Mouse (Mus musculus): ENCODE data around the gene Tmem150a. TPM values are rescaled to one million over a fixed set of nuclear protein-coding genes. Genes with fewer than 3 reads are reported as not detected.
A peak's percentile ranks its signal among the peaks of the same experiment; 100 is the strongest.

The Tmem150a gene
- polyA plus RNA-seq, 1 experiment from 2014 or later = 15.3 TPM

GRCm38 (mm10) chr6:72382494-72382893 is 27.2 kb downstream of the Tmem150a start:
- no peak overlapping the region for H3K4me2 ChIP-seq (replicated peaks; ENCODE audit: low read depth, low read length)
- no peak overlapping the region for H3K9ac ChIP-seq (replicated peaks; ENCODE audit: low read depth, low read length)
- no peaks in the 10 kb centered on the region for H3K9me3 ChIP-seq (ENCODE audit: control insufficient read depth, low read depth, low read length)
- H3K4me1 ChIP-seq (ENCODE audit: control insufficient read depth, insufficient read depth, low read length) = no peaks in the 10 kb centered on the region
- peaks cover 8% of the 10 kb centered on the region; the same call in 1 of the 2 replicates for H3K36me3 ChIP-seq (ENCODE audit: control insufficient read depth, insufficient read depth, low read length)
- H3K27me3 ChIP-seq (ENCODE audit: control insufficient read depth, insufficient read depth, low read length) = no peaks in the 10 kb centered on the region
- ATAC-seq (ENCODE audit: insufficient number of reproducible peaks, insufficient read depth, low FRiP score, low read depth) = no peak
- no peak overlapping the region for H3K27ac ChIP-seq (ENCODE audit: low read length)
- no peak overlapping the region for H3K4me3 ChIP-seq (ENCODE audit: low read depth, low read length)
- WGBS = 73% methylated on average over 6 of the region's 6 CpGs

- no peak for ATAC-seq (ENCODE audit: insufficient number of reproducible peaks, insufficient read depth, low FRiP score, low read depth)
- H3K9ac ChIP-seq (replicated peaks; ENCODE audit: low read depth, low read length) = no peak overlapping the region
- no peak overlapping the region for H3K27ac ChIP-seq (ENCODE audit: low read length)
- H3K9me3 ChIP-seq (ENCODE audit: control insufficient read depth, low read depth, low read length) = no peaks in the 10 kb centered on the region
- 81% methylated on average over 6 of the region's 6 CpGs for WGBS
- H3K4me3 ChIP-seq (ENCODE audit: low read depth, low read length) = no peak overlapping the region
- H3K36me3 ChIP-seq (ENCODE audit: control insufficient read depth, insufficient read depth, low read length) = peaks cover 12% of the 10 kb centered on the region; the same call in 1 of the 2 replicates
- no peaks in the 10 kb centered on the region for H3K27me3 ChIP-seq (ENCODE audit: control insufficient read depth, insufficient read depth, low read length)
- H3K4me1 ChIP-seq (ENCODE audit: control insufficient read depth, insufficient read depth, low read length) = peaks cover 1% of the 10 kb centered on the region; the same call in 1 of the 2 replicates
- H3K4me2 ChIP-seq (replicated peaks; ENCODE audit: low read depth, low read length) = no peak overlapping the region
Measured at GRCm38 (mm10) chr6:72383142-72383820, 28.0 kb downstream of the Tmem150a start.

- Histone ChIP-seq H3K27me3 (ENCODE audit: control insufficient read depth, insufficient read depth, low read length) (no peaks in the 10 kb centered on the region), H3K27ac (ENCODE audit: low read length) (no peak overlapping the region), H3K9me3 (ENCODE audit: control insufficient read depth, low read depth, low read length) (no peaks in the 10 kb centered on the region), H3K9ac (replicated peaks; ENCODE audit: low read depth, low read length) (no peak overlapping the region), H3K4me1 (ENCODE audit: control insufficient read depth, insufficient read depth, low read length) (peaks cover 8% of the 10 kb centered on the region; the same call in 1 of the 2 replicates), H3K4me2 (replicated peaks; ENCODE audit: low read depth, low read length) (no peak overlapping the region), H3K36me3 (ENCODE audit: control insufficient read depth, insufficient read depth, low read length) (peaks cover 12% of the 10 kb centered on the region; the same call in 1 of the 2 replicates), H3K4me3 (ENCODE audit: low read depth, low read length) (no peak overlapping the region)
- peak; percentile 33; the same call in 1 of the 2 replicates for ATAC-seq (ENCODE audit: insufficient number of reproducible peaks, insufficient read depth, low FRiP score, low read depth)
- 91% methylated on average over 7 of the region's 7 CpGs for WGBS
Measured at GRCm38 (mm10) chr6:72383952-72384351, 28.7 kb downstream of the Tmem150a start.

- H3K27me3 ChIP-seq (ENCODE audit: control insufficient read depth, insufficient read depth, low read length) = no peaks in the 10 kb centered on the region
- H3K36me3 ChIP-seq (ENCODE audit: control insufficient read depth, insufficient read depth, low read length) = peaks cover 12% of the 10 kb centered on the region; the same call in 1 of the 2 replicates
- WGBS = 83% methylated on average over 4 of the region's 4 CpGs
- no peak for ATAC-seq (ENCODE audit: insufficient number of reproducible peaks, insufficient read depth, low FRiP score, low read depth)
- H3K9ac ChIP-seq (replicated peaks; ENCODE audit: low read depth, low read length) = no peak overlapping the region
- no peaks in the 10 kb centered on the region for H3K9me3 ChIP-seq (ENCODE audit: control insufficient read depth, low read depth, low read length)
- H3K4me3 ChIP-seq (ENCODE audit: low read depth, low read length) = no peak overlapping the region
- peaks cover 12% of the 10 kb centered on the region; the same call in 1 of the 2 replicates for H3K4me1 ChIP-seq (ENCODE audit: control insufficient read depth, insufficient read depth, low read length)
- no peak overlapping the region for H3K4me2 ChIP-seq (replicated peaks; ENCODE audit: low read depth, low read length)
- H3K27ac ChIP-seq (ENCODE audit: low read length) = no peak overlapping the region
Measured at GRCm38 (mm10) chr6:72385258-72385657, 30.0 kb downstream of the Tmem150a start.

- ATAC-seq (ENCODE audit: insufficient number of reproducible peaks, insufficient read depth, low FRiP score, low read depth) = no peak
- Histone ChIP-seq H3K9ac (replicated peaks; ENCODE audit: low read depth, low read length) (no peak overlapping the region), H3K27me3 (ENCODE audit: control insufficient read depth, insufficient read depth, low read length) (no peaks in the 10 kb centered on the region), H3K4me2 (replicated peaks; ENCODE audit: low read depth, low read length) (no peak overlapping the region), H3K9me3 (ENCODE audit: control insufficient read depth, low read depth, low read length) (no peaks in the 10 kb centered on the region), H3K36me3 (ENCODE audit: control insufficient read depth, insufficient read depth, low read length) (peaks cover 12% of the 10 kb centered on the region; the same call in 1 of the 2 replicates), H3K4me1 (ENCODE audit: control insufficient read depth, insufficient read depth, low read length) (peaks cover 15% of the 10 kb centered on the region; the same call in 1 of the 2 replicates), H3K27ac (ENCODE audit: low read length) (no peak overlapping the region), H3K4me3 (ENCODE audit: low read depth, low read length) (no peak overlapping the region)
- 86% methylated on average over 2 of the region's 2 CpGs for WGBS
Measured at GRCm38 (mm10) chr6:72386561-72386960, 31.3 kb downstream of the Tmem150a start.

- Histone ChIP-seq H3K4me1 (ENCODE audit: control insufficient read depth, insufficient read depth, low read length) (peaks cover 15% of the 10 kb centered on the region; the same call in 1 of the 2 replicates), H3K4me3 (ENCODE audit: low read depth, low read length) (no peak overlapping the region), H3K36me3 (ENCODE audit: control insufficient read depth, insufficient read depth, low read length) (peaks cover 12% of the 10 kb centered on the region; the same call in 1 of the 2 replicates), H3K27ac (ENCODE audit: low read length) (no peak overlapping the region), H3K4me2 (replicated peaks; ENCODE audit: low read depth, low read length) (no peak overlapping the region), H3K9me3 (ENCODE audit: control insufficient read depth, low read depth, low read length) (no peaks in the 10 kb centered on the region), H3K9ac (replicated peaks; ENCODE audit: low read depth, low read length) (no peak overlapping the region), H3K27me3 (ENCODE audit: control insufficient read depth, insufficient read depth, low read length) (no peaks in the 10 kb centered on the region)
- 85% methylated on average over 3 of the region's 3 CpGs for WGBS
- no peak for ATAC-seq (ENCODE audit: insufficient number of reproducible peaks, insufficient read depth, low FRiP score, low read depth)
Measured at GRCm38 (mm10) chr6:72387816-72388215, 32.6 kb downstream of the Tmem150a start.

- H3K36me3 ChIP-seq (ENCODE audit: control insufficient read depth, insufficient read depth, low read length) = peaks cover 12% of the 10 kb centered on the region; the same call in 1 of the 2 replicates
- H3K4me3 ChIP-seq (ENCODE audit: low read depth, low read length) = no peak overlapping the region
- no peak overlapping the region for H3K9ac ChIP-seq (replicated peaks; ENCODE audit: low read depth, low read length)
- no peaks in the 10 kb centered on the region for H3K9me3 ChIP-seq (ENCODE audit: control insufficient read depth, low read depth, low read length)
- H3K27me3 ChIP-seq (ENCODE audit: control insufficient read depth, insufficient read depth, low read length) = no peaks in the 10 kb centered on the region
- WGBS = 63% methylated on average over 10 of the region's 10 CpGs
- peak overlapping the region; percentile 52; the same call in 1 of the 2 replicates for H3K4me2 ChIP-seq (replicated peaks; ENCODE audit: low read depth, low read length)
- no peak for ATAC-seq (ENCODE audit: insufficient number of reproducible peaks, insufficient read depth, low FRiP score, low read depth)
- no peak overlapping the region for H3K27ac ChIP-seq (ENCODE audit: low read length)
- H3K4me1 ChIP-seq (ENCODE audit: control insufficient read depth, insufficient read depth, low read length) = peaks cover 15% of the 10 kb centered on the region; the same call in 1 of the 2 replicates
Measured at GRCm38 (mm10) chr6:72388266-72388665, 33.0 kb downstream of the Tmem150a start.

- no peaks in the 10 kb centered on the region for H3K27me3 ChIP-seq (ENCODE audit: control insufficient read depth, insufficient read depth, low read length)
- H3K4me1 ChIP-seq (ENCODE audit: control insufficient read depth, insufficient read depth, low read length) = peaks cover 15% of the 10 kb centered on the region; the same call in 1 of the 2 replicates
- H3K9ac ChIP-seq (replicated peaks; ENCODE audit: low read depth, low read length) = no peak overlapping the region
- H3K9me3 ChIP-seq (ENCODE audit: control insufficient read depth, low read depth, low read length) = no peaks in the 10 kb centered on the region
- ATAC-seq (ENCODE audit: insufficient number of reproducible peaks, insufficient read depth, low FRiP score, low read depth) = no peak
- H3K27ac ChIP-seq (ENCODE audit: low read length) = peak overlapping the region; percentile 97; the same call in 1 of the 2 replicates
- whole genome bisulfite sequencing = 70% methylated on average over 6 of the region's 6 CpGs
- peak overlapping the region; percentile 52 for H3K4me2 ChIP-seq (replicated peaks; ENCODE audit: low read depth, low read length)
- H3K4me3 ChIP-seq (ENCODE audit: low read depth, low read length) = peak overlapping the region; percentile 55
- peaks cover 12% of the 10 kb centered on the region; the same call in 1 of the 2 replicates for H3K36me3 ChIP-seq (ENCODE audit: control insufficient read depth, insufficient read depth, low read length)
Measured at GRCm38 (mm10) chr6:72388791-72389329, 33.6 kb downstream of the Tmem150a start.
